Mouse (Mus musculus): ENCODE data around the gene Abcc10. TPM values are rescaled to one million over a fixed set of nuclear protein-coding genes. Genes with fewer than 3 reads are reported as not detected.

Gene Abcc10
- total RNA-seq, 2 experiments from 2014 or later, result 8.8 to 11.7 TPM

- no peak for DNase-seq (ENCODE audit: extremely low spot score in 1 of 2, low spot score in 1 of 2)
These were observed 65.9 kb downstream of the Abcc10 start for GRCm38 (mm10) chr17:46262201-46262694.

- DNase-seq (ENCODE audit: extremely low spot score in 1 of 2, low spot score in 1 of 2), result no peak
These were observed 68.5 kb downstream of the Abcc10 start for GRCm38 (mm10) chr17:46259675-46260074.

- no peak for DNase-seq (ENCODE audit: extremely low spot score in 1 of 2, low spot score in 1 of 2)
These were observed 69.7 kb downstream of the Abcc10 start for GRCm38 (mm10) chr17:46258279-46259053.

GRCm38 (mm10) chr17:46255147-46255546 is 73.0 kb downstream of the Abcc10 start:
- no peak for DNase-seq (ENCODE audit: extremely low spot score in 1 of 2, low spot score in 1 of 2)

- DNase-seq (ENCODE audit: extremely low spot score in 1 of 2, low spot score in 1 of 2), result peak; percentile 38 to 56
These were observed 74.0 kb downstream of the Abcc10 start for GRCm38 (mm10) chr17:46254106-46254505.

GRCm38 (mm10) chr17:46253452-46254084 is 74.6 kb downstream of the Abcc10 start, which contains the start of gene Lrrc73:
TSS of gene Lrrc73 (plus strand) at chr17:46253531.
- DNase-seq (ENCODE audit: extremely low spot score in 1 of 2, low spot score in 1 of 2), result peak; percentile 91 to 94

Other genes with a start within 250 kb of the Abcc10 start
- gene Mrps18a, start 217.4 kb downstream of the Abcc10 start, total RNA-seq (2021), result 10 to 100 TPM; 80.9 to 81.4 TPM
- gene Rsph9, start 184.1 kb downstream of the Abcc10 start, total RNA-seq (2021), result 10 to 100 TPM; 24.6 to 28.4 TPM
- gene Mad2l1bp, start 174.8 kb downstream of the Abcc10 start, total RNA-seq (2021), result 10 to 100 TPM; 10.7 to 11.0 TPM
- 100 to 1,000 TPM in 1 of 2 experiments, 10 to 100 TPM in 1; 91.4 to 124 TPM for gene Gtpbp2, start 167.3 kb downstream of the Abcc10 start, total RNA-seq (2021)
- gene Polh, start 125.7 kb downstream of the Abcc10 start, total RNA-seq (2021), result 1 to 10 TPM; 5.9 to 6.0 TPM
- 10 to 100 TPM; 44.9 to 45.7 TPM for gene Xpo5, start 125.6 kb downstream of the Abcc10 start, total RNA-seq (2021)
- 10 to 100 TPM; 36.3 to 40.4 TPM for gene Polr1c, start 80.3 kb downstream of the Abcc10 start, total RNA-seq (2021)
- 10 to 100 TPM; 83.8 to 97.4 TPM for gene Yipf3, start 80.3 kb downstream of the Abcc10 start, total RNA-seq (2021)
- gene Lrrc73, start 74.8 kb downstream of the Abcc10 start, total RNA-seq (2021), result 10 to 100 TPM; 69.7 to 72.5 TPM
- gene Tjap1, start 45.3 kb downstream of the Abcc10 start, total RNA-seq (2021), result 10 to 100 TPM; 47.6 to 49.6 TPM
- 10 to 100 TPM; 45.3 to 47.0 TPM for gene Dlk2, start 30.9 kb downstream of the Abcc10 start, total RNA-seq (2021)
- 10 to 100 TPM; 51.3 to 69.7 TPM for gene Zfp318, start 55.4 kb upstream of the Abcc10 start, total RNA-seq (2021)
- gene Crip3, start 100.6 kb upstream of the Abcc10 start, total RNA-seq (2021), result 1 to 10 TPM; 2.5 to 2.9 TPM
- gene Slc22a7, start 110.1 kb upstream of the Abcc10 start, total RNA-seq (2021), result under 1 TPM in 1 of 2 experiments, not detected in 1; 0.32 TPM
- 100 to 1,000 TPM; 112 to 124 TPM for gene Ttbk1, start 159.3 kb upstream of the Abcc10 start, total RNA-seq (2021)
- 1 to 10 TPM; 5.1 to 6.7 TPM for gene Dnph1, start 168.4 kb upstream of the Abcc10 start, total RNA-seq (2021)
- gene Cul9, start 218.0 kb upstream of the Abcc10 start, total RNA-seq (2021), result 10 to 100 TPM; 51.1 to 57.4 TPM
- 10 to 100 TPM; 75.9 to 80.6 TPM for gene Srf, start 227.8 kb upstream of the Abcc10 start, total RNA-seq (2021)

All from layer of hippocampus, postnatal 25 days (tissue).